Mouse (Mus musculus) midbrain, embryonic 16.5 days (tissue): ENCODE data around the gene Thbs1. TPM values are rescaled to one million over a fixed set of nuclear protein-coding genes. Genes with fewer than 3 reads are reported as not detected.
A peak's percentile ranks its signal among the peaks of the same experiment; 100 is the strongest.

Experiments used
- ATAC-seq: fragments of 200-750 bp; cut with Nextera tagmentation; 2 replicates; pipeline ENCODE4 v1.8.0; 2017; ENCODE audit warnings: moderate TSS enrichment
- H3K27ac ChIP-seq: fragments of 300-500 bp; sonication (generic); 2 replicates; pipeline ENCODE4 v1.5.1; 2014; ENCODE audit warnings: mild to moderate bottlenecking, low read length, mixed read lengths
- H3K27me3 ChIP-seq: fragments of 300-500 bp; sonication (generic); 2 replicates; pipeline ENCODE4 v1.6.1; 2014; ENCODE audit warnings: low read depth, low read length, mixed read lengths; ENCODE audit not compliant: control insufficient read depth, insufficient read depth
- H3K36me3 ChIP-seq: fragments of 300-500 bp; sonication (generic); 2 replicates; pipeline ENCODE4 v1.6.1; 2014; ENCODE audit warnings: mild to moderate bottlenecking, low read length, moderate library complexity, mixed read lengths; ENCODE audit not compliant: control insufficient read depth, insufficient read depth
- H3K4me1 ChIP-seq: fragments of 300-500 bp; sonication (generic); 2 replicates; pipeline ENCODE4 v1.6.1; 2014; ENCODE audit warnings: mild to moderate bottlenecking, low read length, mixed read lengths; ENCODE audit not compliant: control insufficient read depth, insufficient read depth
- H3K4me2 ChIP-seq: fragments of 300-500 bp; sonication (generic); 2 replicates; pipeline ENCODE4 v1.6.1; 2014; ENCODE audit warnings: mild to moderate bottlenecking, low read length, mixed read lengths
- H3K4me3 ChIP-seq: fragments of 300-500 bp; sonication (generic); 2 replicates; pipeline ENCODE4 v1.5.1; 2014; ENCODE audit warnings: low read depth, mild to moderate bottlenecking, low read length, moderate library complexity, mixed read lengths
- H3K9ac ChIP-seq: fragments of 300-500 bp; sonication (generic); 2 replicates; pipeline ENCODE4 v1.6.1; 2014; ENCODE audit warnings: low read depth, low read length, mixed read lengths
- H3K9me3 ChIP-seq: fragments of 300-500 bp; sonication (generic); replicated peaks from 2 replicates; pipeline ENCODE4 v1.6.1; 2014; ENCODE audit warnings: mild to moderate bottlenecking, low read length, mixed read lengths; ENCODE audit not compliant: control insufficient read depth, poor library complexity, severe bottlenecking
- WGBS: fragments of 180-500 bp; shearing (Covaris S2); extraction: QIAGEN DNeasy Blood & Tissue Kit; methylation state at CpG from one replicate; pipeline ENCODE4 v1.1.7; 2014; 5-methylcytosine and 5-hydroxymethylcytosine counted together
- polyA plus RNA-seq: library from polyadenylated mRNA; unstranded; fragments of >200 nt; fragmentation: Nextera tagmentation; extraction: Ambion mirVana; gene quantifications from 2 replicates; pipeline ENCODE4 v1.2.1, GENCODE M21; 2015

Gene Thbs1
- polyA plus RNA-seq, 1 experiment from 2014 or later: 5.8 TPM

DNA sequence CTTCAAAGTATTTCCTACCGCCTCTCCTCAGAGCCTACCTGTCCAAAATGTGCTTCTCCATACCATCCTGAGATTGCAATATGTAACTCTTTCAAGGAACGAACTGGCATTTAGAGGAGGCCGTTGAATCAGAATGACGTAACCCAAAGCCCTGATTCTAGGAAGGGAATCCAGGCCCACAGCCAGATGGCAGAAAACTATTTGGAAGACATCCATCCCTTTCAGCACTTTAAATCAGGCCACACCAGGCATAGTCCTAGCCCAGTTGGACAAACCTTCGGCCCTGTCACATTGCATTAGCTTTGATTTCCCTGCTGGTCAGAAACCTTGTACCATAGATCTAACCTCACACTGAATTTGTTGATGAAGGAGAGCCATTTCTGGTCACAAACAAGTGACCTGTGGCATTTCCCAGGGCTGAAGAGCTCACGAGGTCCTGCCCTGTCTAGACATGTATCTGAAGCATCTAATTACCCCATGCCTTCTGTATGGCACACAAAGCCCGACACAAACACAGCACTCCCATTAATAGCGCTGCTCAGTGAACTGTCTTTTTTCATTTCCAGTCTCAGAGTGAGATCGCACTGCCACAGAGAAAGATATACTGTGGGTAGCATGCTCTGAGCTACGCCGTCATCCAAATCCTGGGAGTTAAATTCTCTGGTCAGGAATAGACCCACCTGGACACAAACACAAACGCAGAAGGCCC, 38.3 kb downstream of the Thbs1 start:
- H3K4me1 ChIP-seq: no peaks in the 10 kb centered on the region; the same call in 1 of the 2 replicates
- H3K4me3 ChIP-seq: no peak overlapping the region
- no peaks in the 10 kb centered on the region for H3K27me3 ChIP-seq
- no peaks in the 10 kb centered on the region for H3K36me3 ChIP-seq
- 70% methylated on average over 12 of the region's 12 CpGs for WGBS
- H3K27ac ChIP-seq: no peak overlapping the region
- no peak overlapping the region for H3K4me2 ChIP-seq
- no peaks in the 10 kb centered on the region for H3K9me3 ChIP-seq
- H3K9ac ChIP-seq: no peak overlapping the region
- peak; percentile 68 for ATAC-seq

DNA sequence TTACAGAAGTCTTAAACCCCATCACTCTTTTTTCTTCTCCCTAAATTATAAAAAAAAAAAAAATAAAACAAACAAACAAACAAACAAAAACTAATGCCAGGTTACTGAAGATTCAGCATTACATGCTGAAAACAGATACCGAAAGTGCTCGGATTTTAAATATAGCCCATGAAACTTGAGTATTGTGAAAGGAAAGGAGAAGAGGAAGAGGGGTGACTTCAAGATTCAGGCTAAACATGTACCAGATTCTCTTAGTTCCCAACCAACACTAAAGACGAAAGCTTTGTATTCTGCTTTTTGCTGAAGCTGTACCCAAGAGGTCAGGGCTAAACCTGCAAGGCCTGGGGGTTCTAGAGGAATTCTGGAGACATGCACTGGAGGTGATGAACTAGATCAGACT, 46.4 kb downstream of the Thbs1 start:
- Histone ChIP-seq H3K9ac (no peak overlapping the region), H3K27me3 (no peaks in the 10 kb centered on the region), H3K36me3 (no peaks in the 10 kb centered on the region), H3K4me3 (no peak overlapping the region), H3K4me2 (no peak overlapping the region), H3K4me1 (no peaks in the 10 kb centered on the region), H3K27ac (no peak overlapping the region), H3K9me3 (no peaks in the 10 kb centered on the region)
- WGBS: 94% methylated on average over 3 of the region's 3 CpGs
- ATAC-seq: no peak

DNA sequence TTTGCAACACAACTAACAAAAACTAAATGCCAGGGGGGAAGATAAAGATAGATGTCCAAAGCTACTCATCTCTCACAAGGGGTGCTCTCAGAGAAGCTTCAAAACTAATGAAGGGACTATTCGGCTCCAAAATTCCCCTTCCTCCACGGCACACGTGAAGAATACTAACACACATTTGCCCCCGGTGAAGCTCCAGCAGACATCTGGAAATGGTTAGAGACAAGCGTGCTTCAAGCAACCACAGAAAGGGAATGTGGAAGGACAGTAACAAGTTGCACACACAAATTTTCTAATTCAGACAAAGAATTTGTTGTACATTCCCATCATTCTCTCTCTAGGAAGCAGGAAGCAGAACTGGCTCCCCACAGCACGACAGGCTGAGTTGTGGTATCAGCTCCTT, 47.5 kb downstream of the Thbs1 start:
- Histone ChIP-seq H3K36me3 (no peaks in the 10 kb centered on the region), H3K4me2 (no peak overlapping the region), H3K9me3 (no peaks in the 10 kb centered on the region), H3K4me1 (no peaks in the 10 kb centered on the region), H3K4me3 (no peak overlapping the region), H3K27ac (no peak overlapping the region), H3K9ac (no peak overlapping the region), H3K27me3 (no peaks in the 10 kb centered on the region)
- 64% methylated on average over 6 of the region's 6 CpGs for WGBS
- no peak for ATAC-seq

DNA sequence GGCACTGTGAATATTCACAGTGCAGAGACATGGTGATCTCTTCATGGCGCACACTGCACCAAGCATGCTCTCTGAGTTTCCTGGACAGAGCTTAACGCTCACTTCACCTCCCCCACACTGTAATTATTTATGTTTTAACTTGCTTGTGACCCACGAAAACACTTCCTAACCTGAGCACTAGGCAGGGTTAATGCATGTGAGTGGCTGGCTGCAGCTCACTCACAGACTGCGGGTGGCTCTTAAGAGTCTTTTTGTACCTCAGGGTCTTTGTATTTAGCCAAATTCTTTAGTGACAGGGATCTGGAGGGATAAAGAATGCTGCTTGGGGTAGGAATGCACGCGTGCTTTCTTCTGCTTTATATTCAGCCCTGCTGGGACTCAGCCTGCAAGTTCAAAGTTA, 48.9 kb downstream of the Thbs1 start:
- Histone ChIP-seq H3K4me3 (no peak overlapping the region), H3K27me3 (no peaks in the 10 kb centered on the region), H3K4me1 (no peaks in the 10 kb centered on the region), H3K4me2 (no peak overlapping the region), H3K9me3 (no peaks in the 10 kb centered on the region), H3K27ac (no peak overlapping the region), H3K36me3 (no peaks in the 10 kb centered on the region), H3K9ac (no peak overlapping the region)
- WGBS: 12% methylated on average over 6 of the region's 6 CpGs
- ATAC-seq: peak; percentile 45; the same call in 1 of the 2 replicates

DNA sequence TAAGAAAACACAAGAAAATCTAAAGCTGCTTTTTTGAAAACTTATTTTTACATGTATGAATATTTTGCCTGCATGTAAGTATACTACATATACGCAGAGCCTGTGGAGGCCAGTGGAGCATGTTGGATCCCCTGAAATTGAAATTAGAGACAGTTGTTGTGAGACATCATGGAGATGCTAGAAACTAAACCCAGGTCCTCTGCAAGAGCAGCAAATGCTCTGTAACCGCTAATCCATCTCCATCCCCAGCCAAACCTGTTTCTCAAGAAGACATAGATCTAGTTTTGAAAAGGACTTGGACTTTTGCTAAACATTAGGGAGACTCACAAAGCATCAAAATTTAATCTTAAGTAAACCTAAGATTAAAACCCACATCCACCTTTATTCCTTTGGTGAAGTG, 49.3 kb downstream of the Thbs1 start:
- ATAC-seq: no peak
- Histone ChIP-seq H3K9me3 (no peaks in the 10 kb centered on the region), H3K4me2 (no peak overlapping the region), H3K9ac (no peak overlapping the region), H3K27ac (no peak overlapping the region), H3K4me3 (no peak overlapping the region), H3K4me1 (no peaks in the 10 kb centered on the region), H3K36me3 (no peaks in the 10 kb centered on the region), H3K27me3 (no peaks in the 10 kb centered on the region)
- 26% methylated on average over 2 of the region's 2 CpGs for WGBS

DNA sequence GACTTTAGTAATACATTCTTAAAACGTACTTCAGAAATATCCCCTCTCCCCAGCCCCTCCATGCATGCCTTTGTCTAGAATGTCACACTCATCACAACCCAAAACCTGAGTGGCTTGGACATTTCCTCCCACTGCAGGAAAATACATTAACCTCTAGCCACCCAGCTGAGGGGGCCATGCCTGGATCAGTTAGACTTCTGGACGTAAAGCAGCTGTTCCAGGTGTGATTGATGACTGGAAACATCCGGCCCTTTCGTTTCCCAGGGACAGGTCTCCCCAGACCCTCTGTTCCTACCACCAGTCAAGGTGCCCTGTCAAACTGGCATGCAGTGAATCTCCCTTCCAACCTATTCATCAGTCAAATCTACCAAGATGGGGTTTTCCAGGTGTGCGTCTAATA, 50.8 kb downstream of the Thbs1 start:
- Histone ChIP-seq H3K36me3 (no peaks in the 10 kb centered on the region), H3K27me3 (no peaks in the 10 kb centered on the region), H3K4me1 (no peaks in the 10 kb centered on the region), H3K9me3 (no peaks in the 10 kb centered on the region), H3K27ac (no peak overlapping the region), H3K4me2 (no peak overlapping the region), H3K9ac (no peak overlapping the region), H3K4me3 (no peak overlapping the region)
- WGBS: 78% methylated on average over 5 of the region's 5 CpGs
- no peak for ATAC-seq

DNA sequence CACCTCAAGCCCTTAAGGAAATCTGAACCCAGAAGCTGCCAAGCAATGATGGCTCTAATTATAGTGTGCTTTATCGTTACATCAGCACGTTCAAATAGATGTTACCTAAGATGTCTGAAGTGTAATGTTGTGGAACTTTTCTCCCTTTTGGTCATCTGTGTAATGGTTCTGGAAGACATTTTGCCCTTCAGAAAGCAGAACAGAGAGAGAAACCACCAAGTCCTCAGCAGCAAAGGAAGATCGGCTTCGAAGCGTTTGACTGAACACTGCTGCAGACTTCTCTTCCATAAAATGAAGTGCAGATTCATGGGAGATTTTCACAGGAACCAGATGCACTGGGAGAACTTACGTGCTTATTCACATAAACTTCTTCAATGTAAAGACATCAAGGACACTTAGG, 52.5 kb downstream of the Thbs1 start:
- Histone ChIP-seq H3K9me3 (no peaks in the 10 kb centered on the region), H3K4me2 (no peak overlapping the region), H3K36me3 (no peaks in the 10 kb centered on the region), H3K27ac (no peak overlapping the region), H3K9ac (no peak overlapping the region), H3K4me3 (no peak overlapping the region), H3K4me1 (no peaks in the 10 kb centered on the region), H3K27me3 (no peaks in the 10 kb centered on the region)
- WGBS: 83% methylated on average over 6 of the region's 6 CpGs
- ATAC-seq: no peak

DNA sequence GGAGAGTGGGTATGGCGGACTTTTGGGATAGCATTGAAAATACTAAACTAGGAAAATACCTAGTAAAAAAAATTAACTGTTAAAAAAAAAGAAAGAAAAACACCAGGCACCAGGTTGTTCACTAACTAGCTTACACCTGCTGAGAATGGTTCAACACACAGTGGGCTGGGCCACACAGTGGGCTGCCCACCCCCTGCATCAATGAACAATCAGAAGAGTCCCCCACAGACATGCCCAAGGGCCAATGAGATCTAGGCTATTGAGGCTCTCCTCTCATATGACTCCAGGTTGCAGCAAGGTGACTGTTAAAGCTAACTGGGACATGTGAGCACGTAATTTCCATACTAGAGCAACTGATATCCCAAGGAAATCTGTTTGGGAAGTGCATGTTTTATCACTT, 54.0 kb downstream of the Thbs1 start:
- no peak overlapping the region for H3K9ac ChIP-seq

DNA sequence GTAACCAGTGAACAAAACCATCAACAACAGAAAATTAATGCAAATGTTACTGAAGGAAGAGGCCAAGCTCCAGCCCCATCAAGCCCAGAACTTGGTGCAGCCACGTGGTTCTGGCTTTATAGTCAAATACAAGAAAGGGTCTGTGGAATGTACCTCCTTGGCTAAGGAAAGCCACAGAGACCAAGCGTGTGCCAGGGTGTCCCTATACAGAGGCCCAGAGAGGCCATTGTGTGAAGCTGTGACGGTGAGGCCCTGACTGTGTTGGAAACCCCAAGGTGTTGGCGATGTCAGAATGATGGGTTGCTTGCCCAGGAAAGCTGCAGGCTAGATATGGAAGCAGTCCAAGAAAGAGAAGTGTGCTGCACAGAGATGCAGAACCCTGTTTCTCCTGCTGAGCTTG, 56.1 kb downstream of the Thbs1 start:
- H3K36me3 ChIP-seq: no peaks in the 10 kb centered on the region
- no peaks in the 10 kb centered on the region for H3K9me3 ChIP-seq
- 66% methylated on average over 4 of the region's 4 CpGs for WGBS
- 0 out of 2 replicates have a peak, but pooled peaks have one; percentile 39 for ATAC-seq
- H3K4me3 ChIP-seq: no peak overlapping the region
- no peaks in the 10 kb centered on the region for H3K27me3 ChIP-seq
- H3K4me1 ChIP-seq: no peaks in the 10 kb centered on the region
- H3K9ac ChIP-seq: no peak overlapping the region
- no peak overlapping the region for H3K4me2 ChIP-seq
- H3K27ac ChIP-seq: no peak overlapping the region

More for the DNA sequence above, 54.0 kb downstream of the Thbs1 start:
- Histone ChIP-seq H3K27me3 (no peaks in the 10 kb centered on the region), H3K4me1 (no peaks in the 10 kb centered on the region), H3K4me3 (no peak overlapping the region), H3K9me3 (no peaks in the 10 kb centered on the region), H3K36me3 (no peaks in the 10 kb centered on the region), H3K4me2 (no peak overlapping the region), H3K27ac (no peak overlapping the region)
- no peak for ATAC-seq
- 93% methylated on average over 2 of the region's 2 CpGs for WGBS
